In the genomic region with DNA sequence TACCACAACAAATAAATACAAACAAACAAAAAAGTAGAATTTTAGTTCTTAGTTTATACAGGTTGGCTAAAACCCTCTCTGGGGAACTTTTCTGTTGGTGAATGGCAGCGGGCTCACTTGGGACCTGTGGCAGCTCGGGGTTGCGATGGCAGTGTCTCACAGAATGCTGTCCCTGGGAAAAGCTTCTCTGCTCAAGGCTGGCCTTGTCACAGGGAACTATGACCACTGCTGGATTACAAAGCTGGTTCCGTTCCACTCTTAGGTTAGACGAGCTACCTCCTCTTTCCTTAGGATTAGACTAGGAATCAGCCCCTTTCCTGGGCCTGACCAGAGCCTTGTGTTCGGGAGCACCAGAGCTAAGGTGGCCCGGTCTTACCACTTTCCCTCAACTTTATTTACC, we compare ENCODE assay signal across 25 mouse cellular contexts.
"Had no signal": no experiment of that assay in that cellular context is flagged by ENCODE, and none has a peak within 500 bp of the region (broad histone marks: within the 10 kb centered on the region; RNA-seq: fewer than 3 reads in every experiment).

No protein-coding gene starts in this region.

- H3K4me3 ChIP-seq: heart, embryonic 13.5 days; heart, embryonic 15.5 days; hindbrain, embryonic 13.5 days; hindbrain, embryonic 15.5 days; kidney, embryonic 15.5 days; limb, embryonic 10.5 days; limb, embryonic 12.5 days had no signal

- ATAC-seq: hindbrain, postnatal 0 days; intestine, embryonic 16.5 days had no signal

- H3K9ac ChIP-seq: heart, embryonic 13.5 days; heart, embryonic 15.5 days; hindbrain, embryonic 13.5 days; hindbrain, embryonic 15.5 days; kidney, embryonic 15.5 days; limb, embryonic 12.5 days had no signal

- H3K4me2 ChIP-seq: heart, embryonic 11.5 days; heart, embryonic 13.5 days; heart, embryonic 15.5 days; hindbrain, embryonic 13.5 days; hindbrain, embryonic 15.5 days; kidney, embryonic 15.5 days; limb, embryonic 12.5 days; liver, embryonic 11.5 days had no signal

- DNase-seq: gastrocnemius, postnatal 14 days; gastrocnemius, postnatal 36 days; heart, adult 18-20 months; heart, postnatal 14 days; heart, postnatal 36 days; kidney, adult 11 months; kidney, adult 2 months; kidney, adult 9 months; kidney, postnatal 14 days; kidney, postnatal 36 days; layer of hippocampus, adult 9-11 months; layer of hippocampus, postnatal 36 days; liver had no signal

- H3K27me3 ChIP-seq: heart, embryonic 13.5 days; heart, embryonic 15.5 days; hindbrain, embryonic 13.5 days; hindbrain, embryonic 15.5 days; kidney, embryonic 15.5 days; limb, embryonic 12.5 days had no signal

- H3K27ac ChIP-seq: heart, embryonic 13.5 days; heart, embryonic 15.5 days; hindbrain, embryonic 13.5 days; hindbrain, embryonic 15.5 days; hindbrain, postnatal 0 days; kidney, embryonic 15.5 days; kidney, postnatal 0 days; limb, embryonic 10.5 days; limb, embryonic 12.5 days had no signal

- H3K9me3 ChIP-seq: heart, embryonic 13.5 days; heart, embryonic 15.5 days; kidney, embryonic 15.5 days; limb, embryonic 10.5 days; limb, embryonic 12.5 days had no signal

- H3K4me1 ChIP-seq: kidney, embryonic 15.5 days had no signal
